Mouse (Mus musculus) small intestine, adult 2 months (tissue): ENCODE data around the gene Psmc1. TPM values are rescaled to one million over a fixed set of nuclear protein-coding genes. Genes with fewer than 3 reads are reported as not detected.

Experiments
- H3K27ac ChIP-seq: fragments of 200-500 bp; 2 replicates; pipeline ENCODE4 v1.5.1; 2012; ENCODE audit warnings: low read depth, low read length, control low read depth, inconsistent platforms; ENCODE audit not compliant: insufficient read depth
- H3K27me3 ChIP-seq: fragments of 200-500 bp; 2 replicates; pipeline ENCODE4 v1.6.1; 2012; ENCODE audit warnings: mild to moderate bottlenecking, moderate library complexity, low read length, inconsistent platforms; ENCODE audit not compliant: control insufficient read depth, insufficient read depth
- H3K36me3 ChIP-seq: fragments of 200-500 bp; 2 replicates; pipeline ENCODE4 v1.6.1; 2012; ENCODE audit warnings: mild to moderate bottlenecking, low read length, control low read depth, inconsistent platforms; ENCODE audit not compliant: control insufficient read depth, insufficient read depth
- H3K4me1 ChIP-seq: fragments of 200-500 bp; 2 replicates; pipeline ENCODE4 v1.6.1; 2012; ENCODE audit warnings: low read length, inconsistent platforms, mixed read lengths; ENCODE audit not compliant: control insufficient read depth, insufficient read depth, insufficient read length
- H3K4me3 ChIP-seq: fragments of 200-500 bp; 2 replicates; pipeline ENCODE4 v1.5.1; 2012; ENCODE audit warnings: low read depth, mild to moderate bottlenecking, control low read depth, inconsistent platforms, low read length, moderate library complexity
- CTCF ChIP-seq: fragments of 200-500 bp; IDR thresholded peaks from 2 replicates; pipeline ENCODE4 v1.5.1; 2012; ENCODE audit warnings: low read depth, mild to moderate bottlenecking, control low read depth, inconsistent platforms, low read length, moderate library complexity, mixed read lengths; ENCODE audit not compliant: insufficient replicate concordance, insufficient read length; ENCODE audit errors: extremely low read depth
- POLR2A ChIP-seq: fragments of 200-500 bp; IDR thresholded peaks from 2 replicates; pipeline ENCODE4 v1.6.1; 2012; ENCODE audit warnings: low read depth, mild to moderate bottlenecking, control low read depth, inconsistent platforms, low read length, moderate library complexity
- WGBS: fragments of 180-500 bp; shearing (Covaris S2); methylation state at CpG from one replicate; pipeline ENCODE4 v1.1.7; 2018; 5-methylcytosine and 5-hydroxymethylcytosine counted together
- polyA plus RNA-seq: library from polyadenylated mRNA; depleted of rRNA; stranded (reverse); fragments of >200 nt; gene quantifications from 2 replicates; pipeline ENCODE4 v1.2.3, GENCODE M21; 2012

The Psmc1 gene
- polyA plus RNA-seq, 1 experiment, result 20.0 TPM

GRCm38 (mm10) chr12:100131167-100131566 lies 21.2 kb downstream of the Psmc1 start:
- WGBS, result 91% methylated on average over 9 of the region's 9 CpGs

GRCm38 (mm10) chr12:100131655-100132054 lies 21.7 kb downstream of the Psmc1 start:
- peaks cover 58% of the 10 kb centered on the region for H3K36me3 ChIP-seq
- H3K4me3 ChIP-seq, result no peak overlapping the region
- WGBS, result 39% methylated on average over 8 of the region's 8 CpGs
- H3K4me1 ChIP-seq, result peaks cover 4% of the 10 kb centered on the region; the same call in 1 of the 2 replicates
- H3K27me3 ChIP-seq, result no peaks in the 10 kb centered on the region
- peak; percentile 82; the same call in 1 of the 2 replicates for TF ChIP-seq CTCF
- TF ChIP-seq POLR2A, result no peak
- H3K27ac ChIP-seq, result no peak overlapping the region

More at GRCm38 (mm10) chr12:100131167-100131566, 21.2 kb downstream of the Psmc1 start:
- peaks cover 55% of the 10 kb centered on the region for H3K36me3 ChIP-seq
- peaks cover 4% of the 10 kb centered on the region; the same call in 1 of the 2 replicates for H3K4me1 ChIP-seq
- no peaks in the 10 kb centered on the region for H3K27me3 ChIP-seq
- H3K4me3 ChIP-seq, result no peak overlapping the region
- no peak for TF ChIP-seq CTCF
- no peak for TF ChIP-seq POLR2A
- no peak overlapping the region for H3K27ac ChIP-seq

- H3K36me3 ChIP-seq, result peaks cover 66% of the 10 kb centered on the region
- H3K4me1 ChIP-seq, result no peaks in the 10 kb centered on the region
- no peak overlapping the region for H3K27ac ChIP-seq
- TF ChIP-seq CTCF, result no peak
- TF ChIP-seq POLR2A, result no peak
- H3K27me3 ChIP-seq, result no peaks in the 10 kb centered on the region
- H3K4me3 ChIP-seq, result no peak overlapping the region
- 90% methylated on average over 11 of the region's 11 CpGs for WGBS
These were observed 24.5 kb downstream of the Psmc1 start for GRCm38 (mm10) chr12:100134395-100134936.

GRCm38 (mm10) chr12:100135117-100135516 lies 25.2 kb downstream of the Psmc1 start:
- H3K36me3 ChIP-seq, result peaks cover 67% of the 10 kb centered on the region
- H3K4me1 ChIP-seq, result no peaks in the 10 kb centered on the region
- no peak overlapping the region for H3K27ac ChIP-seq
- TF ChIP-seq POLR2A, result no peak
- TF ChIP-seq CTCF, result no peak
- no peaks in the 10 kb centered on the region for H3K27me3 ChIP-seq
- 87% methylated on average over 3 of the region's 3 CpGs for WGBS
- no peak overlapping the region for H3K4me3 ChIP-seq

GRCm38 (mm10) chr12:100142848-100143523 lies 33.0 kb downstream of the Psmc1 start:
- 32% methylated on average over 11 of the region's 11 CpGs for WGBS
- Histone ChIP-seq H3K36me3 (peaks cover 45% of the 10 kb centered on the region), H3K4me3 (no peak overlapping the region), H3K27me3 (no peaks in the 10 kb centered on the region), H3K4me1 (peaks cover 11% of the 10 kb centered on the region; the same call in 1 of the 2 replicates), H3K27ac (peak overlapping the region; percentile 69)
- TF ChIP-seq POLR2A, result no peak
- TF ChIP-seq CTCF, result no peak

DNA sequence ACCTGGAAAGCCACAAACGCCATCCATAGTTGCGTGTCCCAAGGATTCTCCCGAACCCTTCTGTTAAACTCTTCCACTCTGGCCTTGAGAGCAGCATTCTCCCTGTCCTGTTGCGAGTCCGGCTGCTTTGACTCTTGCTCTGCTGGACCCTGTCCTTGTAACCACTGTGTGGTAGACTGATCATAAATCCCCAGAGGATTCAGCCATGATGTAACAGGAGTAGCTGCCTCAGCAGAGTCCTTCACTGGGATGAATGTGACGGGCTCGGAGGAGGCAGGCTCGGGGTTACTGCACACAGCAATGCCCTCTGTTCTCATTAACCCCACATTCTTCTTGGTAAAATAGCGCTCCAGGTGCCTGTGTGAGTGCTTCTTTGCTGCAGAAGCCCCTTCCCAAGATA lies 33.8 kb downstream of the Psmc1 start:
- WGBS, result 96% methylated on average over 9 of the region's 9 CpGs

DNA sequence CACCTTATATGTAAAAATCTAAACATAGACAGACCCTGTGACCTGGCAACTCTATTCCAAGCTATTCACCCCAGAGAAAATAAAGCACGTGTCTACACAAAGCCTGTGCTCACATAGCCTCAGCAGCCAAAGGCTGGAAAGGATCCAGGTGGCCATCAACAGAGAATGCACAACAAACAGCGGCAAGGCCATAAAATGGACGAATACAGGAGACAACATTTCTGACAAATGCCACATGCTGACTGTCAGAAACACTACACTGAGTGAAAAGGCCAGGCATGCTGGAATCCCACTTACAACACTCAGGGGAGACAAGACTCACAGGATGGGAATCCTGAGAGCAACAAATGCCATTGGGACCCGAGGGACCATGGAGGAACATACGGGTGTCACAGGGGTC lies 34.3 kb downstream of the Psmc1 start:
- TF ChIP-seq POLR2A (no peak), CTCF (no peak)
- no peaks in the 10 kb centered on the region for H3K27me3 ChIP-seq
- H3K4me3 ChIP-seq, result no peak overlapping the region
- H3K27ac ChIP-seq, result no peak overlapping the region
- H3K4me1 ChIP-seq, result peaks cover 11% of the 10 kb centered on the region; the same call in 1 of the 2 replicates
- peaks cover 43% of the 10 kb centered on the region for H3K36me3 ChIP-seq
- WGBS, result 81% methylated on average over 5 of the region's 5 CpGs

More for the DNA sequence above, 33.8 kb downstream of the Psmc1 start:
- Histone ChIP-seq H3K27ac (peak overlapping the region; percentile 12; the same call in 1 of the 2 replicates), H3K36me3 (peaks cover 43% of the 10 kb centered on the region), H3K4me1 (peaks cover 11% of the 10 kb centered on the region; the same call in 1 of the 2 replicates), H3K4me3 (no peak overlapping the region), H3K27me3 (no peaks in the 10 kb centered on the region)
- no peak for TF ChIP-seq POLR2A
